Mouse (Mus musculus): ENCODE measurements around the gene Lrmda.

GRCm38 (mm10) chr14:22995184-22995935 is 975.8 kb downstream of the Lrmda start:
- TF ChIP-seq CTCF (IDR thresholded peaks at IDR 0.05; ENCODE audit: low read depth, low read length) (no peak), POLR2A (IDR thresholded peaks at IDR 0.05; ENCODE audit: extremely low read depth, insufficient read depth, low read length) (no peak)

All from liver, adult 2 months (tissue).